Mouse (Mus musculus) layer of hippocampus, adult 8-10 months (tissue): ENCODE results near the gene Trhr2. TPM values are rescaled to one million over a fixed set of nuclear protein-coding genes. Genes with fewer than 3 reads are reported as not detected.
"Not testable (repeated sequence)": the region's sequence is repeated elsewhere in the genome, so short reads cannot be mapped to it uniquely, and the experiment has no call there.

Experiments used
- DNase-seq, 2 experiments: peaks; one replicate each; pipeline ENCODE4 v3.0.0; 2022; ENCODE audit warnings: low spot score in 2 of 2
- total RNA-seq, 4 experiments: library from RNA; stranded (reverse); gene quantifications; 2 replicates each; pipeline ENCODE4 v1.2.4; 2022

Gene Trhr2
- total RNA-seq, 4 experiments from 2014 or later: 0.31 to 1.8 (median 1.4) TPM

GRCm38 (mm10) chr8:122332753-122333506 is 27.6 kb downstream of the Trhr2 start:
- peak; percentile 67 to 89 for DNase-seq

GRCm38 (mm10) chr8:122331134-122331523 is 29.4 kb downstream of the Trhr2 start:
- DNase-seq: no peak

- DNase-seq: no peak
Observed at GRCm38 (mm10) chr8:122330446-122331133, 30.0 kb downstream of the Trhr2 start.

GRCm38 (mm10) chr8:122329553-122330239 is 30.9 kb downstream of the Trhr2 start:
- no peak for DNase-seq

- no peak for DNase-seq
Observed at GRCm38 (mm10) chr8:122329072-122329471, 31.5 kb downstream of the Trhr2 start.

GRCm38 (mm10) chr8:122326114-122326542 is 34.4 kb downstream of the Trhr2 start:
- DNase-seq: no peak

GRCm38 (mm10) chr8:122325196-122325595 is 35.4 kb downstream of the Trhr2 start:
- no peak for DNase-seq

- not testable (repeated sequence) for DNase-seq
Observed at GRCm38 (mm10) chr8:122323951-122324402, 36.6 kb downstream of the Trhr2 start.

GRCm38 (mm10) chr8:122322792-122323191 is 37.8 kb downstream of the Trhr2 start:
- no peak for DNase-seq

- DNase-seq: no peak
Observed at GRCm38 (mm10) chr8:122322126-122322525, 38.4 kb downstream of the Trhr2 start.

GRCm38 (mm10) chr8:122321455-122321921 is 39.1 kb downstream of the Trhr2 start:
- no peak for DNase-seq

- no peak for DNase-seq
Observed at GRCm38 (mm10) chr8:122320541-122320940, 40.0 kb downstream of the Trhr2 start.

GRCm38 (mm10) chr8:122319708-122320075 is 40.9 kb downstream of the Trhr2 start:
- no peak for DNase-seq

- no peak for DNase-seq
Observed at GRCm38 (mm10) chr8:122319045-122319707, 41.4 kb downstream of the Trhr2 start.

- DNase-seq: no peak
Observed at GRCm38 (mm10) chr8:122317918-122318475, 42.5 kb downstream of the Trhr2 start.

GRCm38 (mm10) chr8:122316402-122316801 is 44.1 kb downstream of the Trhr2 start:
- DNase-seq: no peak

- no peak for DNase-seq
Observed at GRCm38 (mm10) chr8:122314899-122315496, 45.5 kb downstream of the Trhr2 start.

- no peak for DNase-seq
Observed at GRCm38 (mm10) chr8:122313310-122313709, 47.2 kb downstream of the Trhr2 start.

GRCm38 (mm10) chr8:122312553-122312952 is 48.0 kb downstream of the Trhr2 start:
- DNase-seq: no peak

GRCm38 (mm10) chr8:122311115-122311514 is 49.4 kb downstream of the Trhr2 start:
- no peak for DNase-seq

- DNase-seq: no peak
Observed at GRCm38 (mm10) chr8:122309272-122309671, 51.3 kb downstream of the Trhr2 start.
